Mouse (Mus musculus) myocyte (in vitro differentiated cells): Measurements from ENCODE around the gene Nanos3. TPM values are rescaled to one million over a fixed set of nuclear protein-coding genes. Genes with fewer than 3 reads are reported as not detected.
A peak's percentile ranks its signal among the peaks of the same experiment; 100 is the strongest.

Experiments used
- H3K27me3 ChIP-seq: one replicate; pipeline ENCODE4 v1.6.1; 2011; ENCODE audit not compliant: control insufficient read depth, insufficient read depth, insufficient read length
- H3K36me3 ChIP-seq: one replicate; pipeline ENCODE4 v1.6.1; 2011; ENCODE audit not compliant: control insufficient read depth, insufficient read depth
- H3K4me2 ChIP-seq: one replicate; pipeline ENCODE4 v1.6.1; 2011; ENCODE audit warnings: low read depth, control low read depth
- H3K4me3 ChIP-seq: one replicate; pipeline ENCODE4 v1.5.1; 2011; ENCODE audit warnings: mild to moderate bottlenecking, control low read depth, moderate library complexity
- H3K79me2 ChIP-seq: one replicate; pipeline ENCODE4 v1.6.1; 2011; ENCODE audit not compliant: control insufficient read depth, insufficient read depth
- H3ac ChIP-seq: one replicate; pipeline ENCODE4 v1.6.1; 2011; ENCODE audit not compliant: control insufficient read depth, insufficient read length
- CEBPB ChIP-seq: IDR thresholded peaks from 2 replicates; pipeline ENCODE4 v1.6.1; 2011; ENCODE audit warnings: mild to moderate bottlenecking, moderate library complexity; ENCODE audit not compliant: poor library complexity, insufficient read depth, severe bottlenecking
- E2F4 ChIP-seq: IDR thresholded peaks from one replicate; pipeline ENCODE4 v1.6.1; 2011; ENCODE audit warnings: mild to moderate bottlenecking, control low read depth, moderate library complexity; ENCODE audit not compliant: insufficient read depth
- MAX ChIP-seq: IDR thresholded peaks from one replicate; pipeline ENCODE4 v1.6.1; 2011; ENCODE audit warnings: low read depth, mild to moderate bottlenecking, control low read depth
- MYOD1 ChIP-seq, 3 experiments: IDR thresholded peaks; one replicate each; pipeline ENCODE4 v1.6.1; 2011; ENCODE audit warnings: control low read depth in 2 of 3, low read depth in 2 of 3, mild to moderate bottlenecking in 2 of 3, moderate library complexity in 1 of 3; ENCODE audit not compliant: insufficient read length in 2 of 3, control insufficient read depth in 1 of 3
- MYOG ChIP-seq, 3 experiments: IDR thresholded peaks; one replicate each; pipeline ENCODE4 v1.6.1; 2011; ENCODE audit warnings: control low read depth in 2 of 3, low read depth in 2 of 3, mild to moderate bottlenecking in 2 of 3; ENCODE audit not compliant: insufficient read length in 2 of 3, control insufficient read depth in 1 of 3, insufficient read depth in 1 of 3
- POLR2A ChIP-seq: IDR thresholded peaks from one replicate; pipeline ENCODE4 v1.6.1; 2011; ENCODE audit warnings: low read depth, mild to moderate bottlenecking, control low read depth, moderate library complexity; ENCODE audit not compliant: insufficient read length
- POLR2AphosphoS2 ChIP-seq: IDR thresholded peaks from one replicate; pipeline ENCODE4 v1.6.1; 2011; ENCODE audit warnings: low read depth, control low read depth; ENCODE audit not compliant: insufficient read length
- REST ChIP-seq: IDR thresholded peaks from one replicate; pipeline ENCODE4 v1.6.1; 2011; ENCODE audit warnings: mild to moderate bottlenecking, control low read depth, moderate library complexity; ENCODE audit not compliant: insufficient read depth, insufficient read length
- SRF ChIP-seq: IDR thresholded peaks from one replicate; pipeline ENCODE4 v1.6.1; 2011; ENCODE audit warnings: low read depth; ENCODE audit not compliant: control insufficient read depth, insufficient read length
- TCF12 ChIP-seq: IDR thresholded peaks from one replicate; pipeline ENCODE4 v1.6.1; 2011; ENCODE audit warnings: mild to moderate bottlenecking, control low read depth; ENCODE audit not compliant: poor library complexity, insufficient read depth, severe bottlenecking
- TCF3 ChIP-seq: IDR thresholded peaks from one replicate; pipeline ENCODE4 v1.6.1; 2011; ENCODE audit warnings: low read depth, control low read depth; ENCODE audit not compliant: insufficient read length
- USF1 ChIP-seq: IDR thresholded peaks from one replicate; pipeline ENCODE4 v1.6.1; 2011; ENCODE audit warnings: low read depth, mild to moderate bottlenecking, control low read depth, moderate library complexity
- polyA plus RNA-seq: library from polyadenylated mRNA; unstranded; fragments of >200 nt; fragmentation: generic; extraction: Trizol; gene quantifications from one replicate; pipeline ENCODE4 v1.2.1, GENCODE M21; 2012; ENCODE audit warnings: missing spikeins

The Nanos3 gene
- polyA plus RNA-seq, 1 experiment: 1.2 TPM

- Histone ChIP-seq H3K27me3 (no peaks in the 10 kb centered on the region), H3K36me3 (peaks cover 16% of the 10 kb centered on the region), H3K4me3 (peak overlapping the region; percentile 82), H3K79me2 (peaks cover 60% of the 10 kb centered on the region), H3ac (peak overlapping the region; percentile 77), H3K4me2 (peak overlapping the region; percentile 93)
- TF ChIP-seq MYOG (IDR thresholded peaks at IDR 0.05; ENCODE audit: control insufficient read depth in 1 of 3, insufficient read depth in 1 of 3, insufficient read length in 2 of 3, low read depth in 2 of 3) (peak in 2 of 3 experiments; percentile 36 to 70), REST (no peak), CEBPB (0 out of 2 replicates have a peak, but pooled peaks have one; percentile 10), POLR2AphosphoS2 (peak; percentile 97), POLR2A (peak; percentile 88), SRF (peak; percentile 58), MYOD1 (IDR thresholded peaks at IDR 0.05; ENCODE audit: control insufficient read depth in 1 of 3, insufficient read length in 2 of 3, low read depth in 2 of 3) (peak in 1 of 3 experiments; percentile 62), TCF3 (no peak)
Observed at GRCm38 (mm10) chr8:84202466-84202865, 17.4 kb upstream of the Nanos3 start.

- H3K4me3 ChIP-seq: peak overlapping the region; percentile 82
- H3K27me3 ChIP-seq: no peaks in the 10 kb centered on the region
- peaks cover 12% of the 10 kb centered on the region for H3K36me3 ChIP-seq
- peak overlapping the region; percentile 79 for H3K4me2 ChIP-seq
- H3K79me2 ChIP-seq: peaks cover 53% of the 10 kb centered on the region
- peak overlapping the region; percentile 77 for H3ac ChIP-seq
- TF ChIP-seq MYOG (IDR thresholded peaks at IDR 0.05; ENCODE audit: control insufficient read depth in 1 of 3, insufficient read depth in 1 of 3, insufficient read length in 2 of 3, low read depth in 2 of 3) (peak in 1 of 3 experiments; percentile 28), E2F4 (no peak), SRF (no peak), POLR2A (peak; percentile 77), POLR2AphosphoS2 (peak; percentile 94)
Observed at GRCm38 (mm10) chr8:84201545-84202245, 16.7 kb upstream of the Nanos3 start.

GRCm38 (mm10) chr8:84200652-84201544, 15.9 kb upstream of the Nanos3 start:
- no peaks in the 10 kb centered on the region for H3K27me3 ChIP-seq
- H3K4me3 ChIP-seq: peak overlapping the region; percentile 82
- peak overlapping the region; percentile 83 for H3K4me2 ChIP-seq
- no peak for TF ChIP-seq REST
- peak; percentile 29 for TF ChIP-seq E2F4
- TF ChIP-seq POLR2A: peak; percentile 69
- no peak for TF ChIP-seq MAX
- peak in 2 of 3 experiments; percentile 50 to 76 for TF ChIP-seq MYOD1 (IDR thresholded peaks at IDR 0.05; ENCODE audit: control insufficient read depth in 1 of 3, insufficient read length in 2 of 3, low read depth in 2 of 3)
- peak; percentile 59 for TF ChIP-seq POLR2AphosphoS2
- peak in 2 of 3 experiments; percentile 54 to 74 for TF ChIP-seq MYOG (IDR thresholded peaks at IDR 0.05; ENCODE audit: control insufficient read depth in 1 of 3, insufficient read depth in 1 of 3, insufficient read length in 2 of 3, low read depth in 2 of 3)
- TF ChIP-seq USF1: peak; percentile 16
- TF ChIP-seq CEBPB: no peak
- H3K36me3 ChIP-seq: peaks cover 6% of the 10 kb centered on the region
- peaks cover 45% of the 10 kb centered on the region for H3K79me2 ChIP-seq
- peak overlapping the region; percentile 77 for H3ac ChIP-seq

- peak overlapping the region; percentile 82 for H3K4me3 ChIP-seq
- H3K79me2 ChIP-seq: peaks cover 38% of the 10 kb centered on the region
- no peaks in the 10 kb centered on the region for H3K36me3 ChIP-seq
- TF ChIP-seq MYOG (IDR thresholded peaks at IDR 0.05; ENCODE audit: control insufficient read depth in 1 of 3, insufficient read depth in 1 of 3, insufficient read length in 2 of 3, low read depth in 2 of 3) (no peak), TCF12 (no peak), USF1 (no peak), E2F4 (no peak), POLR2AphosphoS2 (no peak), CEBPB (no peak), MAX (no peak), REST (no peak)
- peak overlapping the region; percentile 83 for H3K4me2 ChIP-seq
- peak overlapping the region; percentile 77 for H3ac ChIP-seq
- no peaks in the 10 kb centered on the region for H3K27me3 ChIP-seq
Observed at GRCm38 (mm10) chr8:84200126-84200555, 15.1 kb upstream of the Nanos3 start.
